Mouse (Mus musculus) megakaryocyte, embryonic 14.5 days (primary cell): ENCODE data around the gene Cald1.

ENCODE experiments used
- FLI1 ChIP-seq: IDR thresholded peaks from 2 replicates; pipeline ENCODE4 v1.6.1; 2012; ENCODE audit warnings: low read length, inconsistent platforms, mixed read lengths
- GATA1 ChIP-seq: IDR thresholded peaks from 3 replicates; pipeline ENCODE4 v1.6.1; 2012; ENCODE audit warnings: mixed read lengths, low read length, inconsistent platforms, borderline replicate concordance

- TF ChIP-seq GATA1 (no peak), FLI1 (no peak)
These were observed 2.5 kb downstream of the Cald1 start for GRCm38 (mm10) chr6:34600850-34601249.
